Mouse (Mus musculus) ovary, adult 2 months (tissue): ENCODE results near the gene Aplf. TPM values are rescaled to one million over a fixed set of nuclear protein-coding genes. Genes with fewer than 3 reads are reported as not detected.

ENCODE experiments used
- polyA plus RNA-seq: library from polyadenylated mRNA; depleted of rRNA; stranded (reverse); fragments of >200 nt; gene quantifications from 2 replicates; pipeline ENCODE4 v1.2.3, GENCODE M21; 2012; rRNA removed

Gene Aplf
- 5.7 and 6.5 TPM in 2 replicates for polyA plus RNA-seq

DNA sequence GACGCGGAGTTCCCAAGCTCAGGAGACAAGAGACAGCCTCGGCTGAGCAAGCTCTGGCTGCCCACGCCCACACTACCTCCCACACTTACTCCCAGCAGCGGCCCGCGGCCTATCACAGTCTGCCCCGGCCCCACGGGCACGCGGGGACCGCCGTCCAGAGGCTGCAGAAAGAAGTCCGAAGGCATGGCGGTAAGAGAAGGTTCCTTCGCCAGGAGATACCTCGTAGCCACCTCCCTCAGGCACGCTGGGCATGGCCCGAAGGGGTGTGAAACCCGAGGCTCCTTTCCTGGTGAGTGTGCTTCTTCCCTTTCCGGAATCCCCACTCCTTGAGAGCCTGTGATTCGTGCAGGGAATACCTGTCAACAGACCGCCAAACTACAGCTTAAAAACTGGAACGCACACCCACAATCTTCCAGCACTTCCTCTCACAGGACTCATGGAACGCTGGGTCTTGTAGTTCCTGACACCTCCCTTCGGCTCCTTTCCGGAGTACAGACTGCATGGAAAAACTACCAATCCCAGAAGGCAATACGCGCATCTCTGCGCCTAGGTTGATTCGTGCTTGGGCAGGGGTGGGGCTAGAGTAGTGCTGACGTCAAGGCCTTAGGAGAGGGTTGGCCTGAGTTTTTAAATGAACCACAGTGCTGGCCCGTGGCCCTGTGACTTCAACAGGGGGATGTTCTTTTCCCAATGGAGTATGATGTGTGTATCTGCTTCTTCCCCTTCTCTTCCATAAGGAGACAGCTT is at the start of gene Aplf:
TSS of gene Aplf (minus strand) at position 423 of the 747 bp plus-strand sequence.

DNA sequence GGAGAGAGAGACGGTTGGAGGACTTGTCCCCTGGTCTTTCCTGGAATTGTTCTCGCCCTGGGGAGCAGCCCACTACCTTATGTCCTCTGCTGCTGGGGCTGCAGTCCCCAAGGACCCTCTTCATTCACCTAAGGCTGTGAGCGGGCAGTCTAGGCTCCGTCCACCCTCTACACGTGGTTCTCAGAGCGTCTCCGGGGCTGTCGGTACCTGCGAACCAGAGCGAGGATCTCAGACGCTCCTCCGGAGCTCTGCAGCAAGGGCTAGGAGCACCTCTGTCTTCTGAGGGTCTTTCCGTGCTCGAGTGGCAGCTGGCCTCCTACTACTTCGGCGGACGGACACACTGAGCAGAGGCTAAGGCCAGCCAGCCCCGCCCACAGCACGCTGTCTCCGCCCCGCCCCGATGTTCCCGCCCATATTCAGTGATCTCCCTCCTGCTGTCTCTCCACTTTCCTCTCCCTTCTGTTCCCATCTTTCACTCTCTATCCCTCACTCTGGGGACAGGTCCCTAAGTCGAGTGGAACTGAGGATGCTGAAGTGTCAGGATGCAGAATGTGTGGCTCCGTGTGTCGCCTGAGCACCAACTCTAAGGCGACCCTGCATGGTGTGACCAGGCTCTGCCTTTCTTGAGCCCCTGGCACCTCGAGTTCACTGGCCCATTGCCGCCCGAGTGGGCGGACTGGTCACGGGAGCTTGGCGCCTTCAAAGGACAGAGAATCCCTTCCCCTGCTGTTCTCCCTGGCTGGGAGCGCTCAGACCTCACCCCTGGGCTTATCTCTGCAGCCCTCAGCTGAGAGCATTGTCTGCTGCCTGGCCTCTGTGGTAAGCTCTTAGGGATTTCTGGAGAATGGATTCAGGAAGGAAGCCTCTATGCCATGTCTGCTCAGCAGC is 81.4 kb downstream of the Aplf start, which contains the start of gene Prokr1:
TSS of gene Prokr1 (minus strand) at position 350 of the 888 bp plus-strand sequence.

Other genes with a start within 250 kb of the Aplf start
- not detected in 2 replicates for gene Bmp10, start 243.2 kb downstream of the Aplf start, polyA plus RNA-seq
- gene Arhgap25, start 138.9 kb downstream of the Aplf start, polyA plus RNA-seq: 1.0 and 1.3 TPM in 2 replicates
- 1.5 and 1.8 TPM in 2 replicates for gene Prokr1, start 81.5 kb downstream of the Aplf start, polyA plus RNA-seq
- 6.9 and 8.8 TPM in 2 replicates for gene Efcc1, start 58.7 kb upstream of the Aplf start, polyA plus RNA-seq
- gene Gp9, start 105.9 kb upstream of the Aplf start, polyA plus RNA-seq: 0.33 and 0.38 TPM in 2 replicates
- gene Rab43, start 140.0 kb upstream of the Aplf start, polyA plus RNA-seq: 60.3 and 61.7 TPM in 2 replicates
- 0.64 and 1.2 TPM in 2 replicates for gene Gm45140, start 163.6 kb upstream of the Aplf start, polyA plus RNA-seq
- 7.6 and 12.7 TPM in 2 replicates for gene Isy1, start 166.6 kb upstream of the Aplf start, polyA plus RNA-seq
- 213 and 251 TPM in 2 replicates for gene Cnbp, start 178.9 kb upstream of the Aplf start, polyA plus RNA-seq
- gene Copg1, start 215.6 kb upstream of the Aplf start, polyA plus RNA-seq: 38.9 and 45.7 TPM in 2 replicates
- gene Hmces, start 241.7 kb upstream of the Aplf start, polyA plus RNA-seq: 32.0 and 38.1 TPM in 2 replicates